Mouse (Mus musculus) heart, postnatal 0 days (tissue): ENCODE data around the gene Fam227b.

Source experiments
- CTCF ChIP-seq: IDR thresholded peaks from 2 replicates; pipeline ENCODE4 v1.5.1; 2016; ENCODE audit warnings: antibody characterized with exemption, control low read depth, low read depth
- EP300 ChIP-seq: IDR thresholded peaks from 2 replicates; pipeline ENCODE4 v1.6.1; 2016; ENCODE audit warnings: antibody characterized with exemption, low read depth

GRCm38 (mm10) chr2:125933977-125934376, 217.8 kb downstream of the Fam227b start:
- TF ChIP-seq EP300 (no peak), CTCF (no peak)
